Mouse (Mus musculus): ENCODE data around the gene Aqp3. TPM values are rescaled to one million over a fixed set of nuclear protein-coding genes. Genes with fewer than 3 reads are reported as not detected.

Aqp3 gene
- total and polyA plus RNA-seq, 3 experiments, result not detected

- H3K4me2 ChIP-seq (ENCODE audit: insufficient read depth, low read depth, poor library complexity, severe bottlenecking), result no peak overlapping the region
- no peak overlapping the region for H3K27ac ChIP-seq (ENCODE audit: insufficient read depth, low read depth)
- H3K9ac ChIP-seq (ENCODE audit: insufficient read depth, low read depth), result no peak overlapping the region
- no peaks in the 10 kb centered on the region for H3K79me2 ChIP-seq (replicated peaks; ENCODE audit: control insufficient read depth, extremely low read depth, insufficient read depth, poor library complexity, severe bottlenecking)
- in situ Hi-C loops (cut with MboI; ENCODE audit: low pct_ligation_motif_present, low pct_unique_long_range_greater_than_20kb, low sequenced_read_pairs), result no loop called here
- DNase-seq (ENCODE audit: extremely low read depth), result no peak
- no peak overlapping the region for H3K4me3 ChIP-seq (replicated peaks in 1 of 3; ENCODE audit: low read depth in 2 of 3, low read length in 2 of 3, poor library complexity in 1 of 3)
- H3K4me1 ChIP-seq (ENCODE audit: control insufficient read depth in 1 of 2, insufficient read depth in 2 of 2), result no peaks in the 10 kb centered on the region
- no peaks in the 10 kb centered on the region for H3K36me3 ChIP-seq (replicated peaks in 1 of 2; ENCODE audit: control insufficient read depth in 1 of 2, insufficient read depth in 1 of 2, low read length in 1 of 2)
- peaks cover 19% of the 10 kb centered on the region for H3K27me3 ChIP-seq (replicated peaks)
- dilution Hi-C loops (cut with MboI; ENCODE audit: extremely low pct_ligation_motif_present, extremely low pct_unique_long_range_greater_than_20kb, low sequenced_read_pairs), result no loop called here
- TF ChIP-seq MEF2A (IDR thresholded peaks at IDR 0.05; ENCODE audit: borderline replicate concordance, low read depth, low read length), result no peak
- H3K9me3 ChIP-seq (replicated peaks; ENCODE audit: low read length), result no peaks in the 10 kb centered on the region
These were observed 24.8 kb downstream of the Aqp3 start for GRCm38 (mm10) chr4:41073008-41073817.

DNA sequence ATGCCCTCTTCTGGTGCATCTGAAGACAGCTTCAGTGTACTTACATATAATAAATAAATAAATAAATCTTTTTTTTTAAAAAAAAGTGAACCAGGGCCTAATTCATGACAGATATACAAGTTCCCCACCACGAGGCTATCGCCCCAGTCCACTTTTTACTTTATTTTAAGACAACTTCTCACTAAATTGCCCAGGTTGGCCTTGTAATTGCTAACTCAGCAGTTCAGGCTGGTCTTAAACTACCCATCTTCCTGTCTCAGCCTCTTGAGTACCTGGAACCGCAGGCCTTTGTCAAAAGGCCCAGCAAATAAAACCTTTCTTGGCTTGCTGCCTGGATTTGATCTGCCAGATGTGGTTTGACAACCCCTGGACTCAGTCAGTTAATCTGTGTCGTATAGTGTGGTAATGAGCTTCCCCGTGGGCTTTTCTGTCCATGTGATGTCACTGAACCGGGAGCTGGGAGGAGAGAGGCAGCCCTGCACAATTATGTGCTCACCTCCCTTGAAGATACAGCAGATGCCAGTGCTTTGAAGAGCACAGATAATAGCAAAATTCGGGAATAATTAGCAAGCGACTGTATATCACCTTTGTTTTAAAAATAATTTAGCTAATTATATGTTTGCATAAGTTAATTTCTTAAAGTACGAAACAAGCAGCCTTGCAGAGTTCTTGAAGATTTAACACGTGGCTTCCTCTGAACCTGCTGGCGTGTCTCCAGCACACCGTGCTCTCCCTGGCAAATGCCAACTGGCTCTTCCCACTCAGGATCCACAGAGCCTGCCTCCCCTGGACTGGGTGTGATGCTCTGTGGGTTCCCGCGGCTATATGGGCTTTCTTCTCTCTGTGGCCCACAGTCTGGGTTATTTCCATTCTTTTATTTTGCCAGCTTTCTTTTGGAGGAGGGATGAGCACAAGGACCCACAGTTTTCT lies 26.2 kb downstream of the Aqp3 start:
- no peaks in the 10 kb centered on the region for H3K79me2 ChIP-seq (replicated peaks; ENCODE audit: control insufficient read depth, extremely low read depth, insufficient read depth, poor library complexity, severe bottlenecking)
- dilution Hi-C loops (cut with MboI; ENCODE audit: extremely low pct_ligation_motif_present, extremely low pct_unique_long_range_greater_than_20kb, low sequenced_read_pairs), result no loop called here
- H3K36me3 ChIP-seq (replicated peaks in 1 of 2; ENCODE audit: control insufficient read depth in 1 of 2, insufficient read depth in 1 of 2, low read length in 1 of 2), result no peaks in the 10 kb centered on the region
- TF ChIP-seq MAFK (IDR thresholded peaks at IDR 0.05; ENCODE audit: insufficient replicate concordance, low read length) (peak; percentile 80), ZKSCAN1 (IDR thresholded peaks at IDR 0.05; ENCODE audit: borderline replicate concordance, low read depth, low read length) (no peak), POLR2A (IDR thresholded peaks at IDR 0.05; ENCODE audit: low read depth, low read length) (no peak), E2F4 (IDR thresholded peaks at IDR 0.05; ENCODE audit: insufficient replicate concordance, low read depth, low read length) (no peak), RAD21 (IDR thresholded peaks at IDR 0.05; ENCODE audit: low read depth, low read length) (no peak), MAZ (IDR thresholded peaks at IDR 0.05; ENCODE audit: low read depth, low read length) (no peak)
- H3K4me3 ChIP-seq (replicated peaks in 1 of 3; ENCODE audit: low read depth in 2 of 3, low read length in 2 of 3, poor library complexity in 1 of 3), result no peak overlapping the region
- H3K27me3 ChIP-seq (replicated peaks), result peaks cover 8% of the 10 kb centered on the region
- no peak for DNase-seq (ENCODE audit: extremely low read depth)
- no peak overlapping the region for H3K4me2 ChIP-seq (ENCODE audit: insufficient read depth, low read depth, poor library complexity, severe bottlenecking)
- H3K27ac ChIP-seq (ENCODE audit: insufficient read depth, low read depth), result no peak overlapping the region
- H3K4me1 ChIP-seq (ENCODE audit: control insufficient read depth in 1 of 2, insufficient read depth in 2 of 2), result no peaks in the 10 kb centered on the region
- H3K9me3 ChIP-seq (replicated peaks; ENCODE audit: low read length), result no peaks in the 10 kb centered on the region
- H3K9ac ChIP-seq (ENCODE audit: insufficient read depth, low read depth), result no peak overlapping the region
- in situ Hi-C loops (cut with MboI; ENCODE audit: low pct_ligation_motif_present, low pct_unique_long_range_greater_than_20kb, low sequenced_read_pairs), result no loop called here

- Histone ChIP-seq H3K4me3 (replicated peaks in 1 of 3; ENCODE audit: low read depth in 2 of 3, low read length in 2 of 3, poor library complexity in 1 of 3) (no peak overlapping the region), H3K36me3 (replicated peaks in 1 of 2; ENCODE audit: control insufficient read depth in 1 of 2, insufficient read depth in 1 of 2, low read length in 1 of 2) (no peaks in the 10 kb centered on the region), H3K27me3 (replicated peaks) (peaks cover 22% of the 10 kb centered on the region), H3K4me2 (ENCODE audit: insufficient read depth, low read depth, poor library complexity, severe bottlenecking) (no peak overlapping the region), H3K79me2 (replicated peaks; ENCODE audit: control insufficient read depth, extremely low read depth, insufficient read depth, poor library complexity, severe bottlenecking) (no peaks in the 10 kb centered on the region), H3K9me3 (replicated peaks; ENCODE audit: low read length) (no peaks in the 10 kb centered on the region), H3K27ac (ENCODE audit: insufficient read depth, low read depth) (no peak overlapping the region), H3K9ac (ENCODE audit: insufficient read depth, low read depth) (no peak overlapping the region), H3K4me1 (ENCODE audit: control insufficient read depth in 1 of 2, insufficient read depth in 2 of 2) (no peaks in the 10 kb centered on the region; a peak in 1 of 4 replicates)
- dilution Hi-C loops (cut with MboI; ENCODE audit: extremely low pct_ligation_motif_present, extremely low pct_unique_long_range_greater_than_20kb, low sequenced_read_pairs), result no loop called here
- no peak for DNase-seq (ENCODE audit: extremely low read depth)
- TF ChIP-seq SMC3 (IDR thresholded peaks at IDR 0.05; ENCODE audit: low read depth, low read length), result no peak
- TF ChIP-seq HCFC1 (IDR thresholded peaks at IDR 0.05; ENCODE audit: low read depth, low read length), result no peak
- TF ChIP-seq E2F4 (IDR thresholded peaks at IDR 0.05; ENCODE audit: insufficient replicate concordance, low read depth, low read length), result no peak
- no peak for TF ChIP-seq ZKSCAN1 (IDR thresholded peaks at IDR 0.05; ENCODE audit: borderline replicate concordance, low read depth, low read length)
- no peak for TF ChIP-seq ZMIZ1 (IDR thresholded peaks at IDR 0.05; ENCODE audit: low read depth, low read length)
- no peak for TF ChIP-seq CTCF (conservative IDR thresholded peaks at IDR 0.05 in 1 of 2, IDR thresholded peaks at IDR 0.05 in 1 of 2; ENCODE audit: low read depth in 2 of 2, low read length in 2 of 2)
- TF ChIP-seq MXI1 (IDR thresholded peaks at IDR 0.05; ENCODE audit: low read depth, low read length), result no peak
- TF ChIP-seq RAD21 (IDR thresholded peaks at IDR 0.05; ENCODE audit: low read depth, low read length), result no peak
- no peak for TF ChIP-seq USF1 (IDR thresholded peaks at IDR 0.05; ENCODE audit: low read depth, low read length)
- no peak for TF ChIP-seq GABPA (IDR thresholded peaks at IDR 0.05; ENCODE audit: insufficient replicate concordance, low read depth, low read length)
- TF ChIP-seq POLR2A (IDR thresholded peaks at IDR 0.05; ENCODE audit: low read depth, low read length), result no peak
- TF ChIP-seq MYC (IDR thresholded peaks at IDR 0.05; ENCODE audit: low read depth, low read length), result no peak
- no peak for TF ChIP-seq SIN3A (IDR thresholded peaks at IDR 0.05; ENCODE audit: low read length)
- no peak for TF ChIP-seq BHLHE40 (IDR thresholded peaks at IDR 0.05; ENCODE audit: low read depth, low read length)
- in situ Hi-C loops (cut with MboI; ENCODE audit: low pct_ligation_motif_present, low pct_unique_long_range_greater_than_20kb, low sequenced_read_pairs), result no loop called here
These were observed 32.8 kb downstream of the Aqp3 start for GRCm38 (mm10) chr4:41065196-41065595.

Data from CH12.LX (cell line).